Mouse (Mus musculus) thymus, postnatal 10 days (tissue): Measurements from ENCODE around the gene Tmem219.
"Not testable (repeated sequence)": the region's sequence is repeated elsewhere in the genome, so short reads cannot be mapped to it uniquely, and the experiment has no call there.

ENCODE experiments used
- DNase-seq, 2 experiments: peaks; one replicate each; pipeline ENCODE4 v3.0.0; 2021; ENCODE audit warnings: low spot score in 2 of 2

Tmem219 gene

GRCm38 (mm10) chr7:126923999-126924398 is 1.3 kb upstream of the Tmem219 start:
- no peak for DNase-seq

- no peak for DNase-seq
Observed at GRCm38 (mm10) chr7:126921563-126921962, 1.2 kb downstream of the Tmem219 start.

GRCm38 (mm10) chr7:126919973-126920372 is 2.7 kb downstream of the Tmem219 start:
- DNase-seq: no peak

- DNase-seq: not testable (repeated sequence)
Observed at GRCm38 (mm10) chr7:126918356-126918755, 4.4 kb downstream of the Tmem219 start.

GRCm38 (mm10) chr7:126914844-126915243 is 7.9 kb downstream of the Tmem219 start:
- DNase-seq: no peak

- DNase-seq: no peak
Observed at GRCm38 (mm10) chr7:126905590-126905989, 17.1 kb downstream of the Tmem219 start.

- DNase-seq: not testable (repeated sequence)
Observed at GRCm38 (mm10) chr7:126899781-126900180, 22.9 kb downstream of the Tmem219 start.

- DNase-seq: peak; percentile 85 to 96
Observed at GRCm38 (mm10) chr7:126898102-126898990, 24.4 kb downstream of the Tmem219 start.

GRCm38 (mm10) chr7:126897390-126898101 is 25.2 kb downstream of the Tmem219 start:
- DNase-seq: no peak

- DNase-seq: no peak
Observed at GRCm38 (mm10) chr7:126896912-126897311, 25.8 kb downstream of the Tmem219 start.

GRCm38 (mm10) chr7:126888852-126889251 is 33.9 kb downstream of the Tmem219 start:
- peak in 1 of 2 experiments; percentile 24 for DNase-seq

- DNase-seq: no peak
Observed at GRCm38 (mm10) chr7:126887281-126887680, 35.4 kb downstream of the Tmem219 start.

- peak; percentile 92 to 93 for DNase-seq
Observed at GRCm38 (mm10) chr7:126884286-126885164, 38.2 kb downstream of the Tmem219 start, which contains the start of gene Taok2. Taok2 (minus strand) TSS chr7:126884703.

- peak; percentile 22 to 36 for DNase-seq
Observed at GRCm38 (mm10) chr7:126883731-126884181, 39.0 kb downstream of the Tmem219 start.

GRCm38 (mm10) chr7:126881040-126881439 is 41.7 kb downstream of the Tmem219 start:
- DNase-seq: no peak

GRCm38 (mm10) chr7:126877239-126877638 is 45.5 kb downstream of the Tmem219 start:
- no peak for DNase-seq

GRCm38 (mm10) chr7:126870520-126870891 is 52.2 kb downstream of the Tmem219 start:
- DNase-seq: no peak

GRCm38 (mm10) chr7:126869780-126870519 is 52.8 kb downstream of the Tmem219 start:
- DNase-seq: no peak

GRCm38 (mm10) chr7:126868003-126868402 is 54.7 kb downstream of the Tmem219 start:
- no peak for DNase-seq

GRCm38 (mm10) chr7:126867534-126867933 is 55.2 kb downstream of the Tmem219 start:
- no peak for DNase-seq

- no peak for DNase-seq
Observed at GRCm38 (mm10) chr7:126863791-126864190, 58.9 kb downstream of the Tmem219 start.
